In genomic region chr6:102563431-102563830, GRCm38 (mm10) we compare ENCODE assay signal across 8 mouse cellular contexts. TPM values are rescaled to one million over a fixed set of nuclear protein-coding genes. Genes with fewer than 3 reads are reported as not detected.
DNase-seq lines count a peak whose midpoint lies in the region; ATAC-seq lines count a peak whose summit lies in the region.

No protein-coding gene starts in this region.

- WGBS in kidney, embryonic 14.5 days: 8% methylated on average over 7 of the region's 7 CpGs
- 12% methylated on average over 7 of the region's 7 CpGs for WGBS in embryonic facial prominence, embryonic 11.5 days
- WGBS in hindbrain, embryonic 16.5 days: 4% methylated on average over 7 of the region's 7 CpGs
- WGBS in midbrain, embryonic 15.5 days: 5% methylated on average over 7 of the region's 7 CpGs

- H3K9me3 ChIP-seq in kidney, embryonic 14.5 days (ENCODE audit: control insufficient read depth, low read length): no peaks in the 10 kb centered on the region
- no peaks in the 10 kb centered on the region for H3K9me3 ChIP-seq in embryonic facial prominence, embryonic 11.5 days (replicated peaks; ENCODE audit: control insufficient read depth, low read length)
- no peaks in the 10 kb centered on the region for H3K9me3 ChIP-seq in hindbrain, embryonic 16.5 days (ENCODE audit: control insufficient read depth, low read length)
- H3K9me3 ChIP-seq in midbrain, embryonic 15.5 days: no peaks in the 10 kb centered on the region

- peak overlapping the region; percentile 55; the same call in 1 of the 2 replicates for H3K9ac ChIP-seq in kidney, embryonic 14.5 days (ENCODE audit: low read depth, low read length)
- peak overlapping the region; percentile 18; the same call in 1 of the 2 replicates for H3K9ac ChIP-seq in embryonic facial prominence, embryonic 11.5 days (replicated peaks; ENCODE audit: low read length)
- peak overlapping the region; percentile 60; the same call in 1 of the 2 replicates for H3K9ac ChIP-seq in hindbrain, embryonic 16.5 days (ENCODE audit: low read depth, low read length)
- peak overlapping the region; percentile 59 for H3K9ac ChIP-seq in midbrain, embryonic 15.5 days

- H3K27ac ChIP-seq in kidney, embryonic 14.5 days (ENCODE audit: low read depth, low read length): no peak overlapping the region
- no peak overlapping the region for H3K27ac ChIP-seq in embryonic facial prominence, embryonic 11.5 days (replicated peaks; ENCODE audit: low read depth, low read length)
- H3K27ac ChIP-seq in hindbrain, embryonic 16.5 days (ENCODE audit: low read depth, low read length): no peak overlapping the region
- H3K27ac ChIP-seq in midbrain, embryonic 15.5 days: 0 out of 2 replicates have a peak overlapping the region, but pooled peaks have one; percentile 69

- peaks cover 6% of the 10 kb centered on the region for H3K27me3 ChIP-seq in kidney, embryonic 14.5 days (ENCODE audit: control insufficient read depth, insufficient read depth, low read length)
- H3K27me3 ChIP-seq in embryonic facial prominence, embryonic 11.5 days (ENCODE audit: control insufficient read depth, insufficient read depth, low read length): peaks cover 2% of the 10 kb centered on the region; the same call in 1 of the 2 replicates
- no peaks in the 10 kb centered on the region for H3K27me3 ChIP-seq in hindbrain, embryonic 16.5 days (replicated peaks; ENCODE audit: control insufficient read depth, insufficient read depth, low read length)
- H3K27me3 ChIP-seq in midbrain, embryonic 15.5 days (replicated peaks): no peaks in the 10 kb centered on the region

- peak overlapping the region; percentile 84 for H3K4me2 ChIP-seq in kidney, embryonic 14.5 days (replicated peaks; ENCODE audit: low read depth, low read length)
- H3K4me2 ChIP-seq in embryonic facial prominence, embryonic 11.5 days (ENCODE audit: low read depth, low read length): peak overlapping the region; percentile 94
- H3K4me2 ChIP-seq in hindbrain, embryonic 16.5 days (ENCODE audit: low read length): peak overlapping the region; percentile 74
- peak overlapping the region; percentile 74 for H3K4me2 ChIP-seq in midbrain, embryonic 15.5 days

- no peaks in the 10 kb centered on the region for H3K36me3 ChIP-seq in kidney, embryonic 14.5 days (ENCODE audit: control insufficient read depth, insufficient read depth, low read length)
- no peaks in the 10 kb centered on the region for H3K36me3 ChIP-seq in embryonic facial prominence, embryonic 11.5 days (replicated peaks; ENCODE audit: control insufficient read depth, insufficient read depth, low read depth, low read length)
- H3K36me3 ChIP-seq in hindbrain, embryonic 16.5 days (ENCODE audit: control insufficient read depth, insufficient read depth, low read length): no peaks in the 10 kb centered on the region
- no peaks in the 10 kb centered on the region for H3K36me3 ChIP-seq in midbrain, embryonic 15.5 days (replicated peaks)

- no peaks in the 10 kb centered on the region for H3K4me1 ChIP-seq in kidney, embryonic 14.5 days (ENCODE audit: control insufficient read depth, insufficient read depth, low read length)
- H3K4me1 ChIP-seq in embryonic facial prominence, embryonic 11.5 days (ENCODE audit: control insufficient read depth, insufficient read depth, low read length): no peaks in the 10 kb centered on the region
- no peaks in the 10 kb centered on the region; the same call in 1 of the 2 replicates for H3K4me1 ChIP-seq in hindbrain, embryonic 16.5 days (ENCODE audit: control insufficient read depth, insufficient read depth, low read depth, low read length)
- H3K4me1 ChIP-seq in midbrain, embryonic 15.5 days: no peaks in the 10 kb centered on the region

- no peak for DNase-seq in kidney, adult 8-10 months
- DNase-seq in embryonic facial prominence, embryonic 11.5 days (ENCODE audit: low spot score): peak; percentile 7
- no peak for DNase-seq in frontal cortex, postnatal 36 days (ENCODE audit: low spot score in 2 of 2)
- no peak for DNase-seq in urinary bladder, postnatal 4 days (ENCODE audit: low spot score in 2 of 2)
- no peak for DNase-seq in MN1 (ENCODE audit: low spot score)

- ATAC-seq in kidney, embryonic 14.5 days (ENCODE audit: low FRiP score, low TSS enrichment): no peak
- no peak for ATAC-seq in embryonic facial prominence, embryonic 11.5 days (replicated peaks; ENCODE audit: insufficient number of reproducible peaks, low FRiP score, low TSS enrichment, low read depth)
- no peak for ATAC-seq in hindbrain, embryonic 16.5 days
- ATAC-seq in midbrain, embryonic 15.5 days (replicated peaks): no peak

- peak overlapping the region; percentile 53 for H3K4me3 ChIP-seq in kidney, embryonic 14.5 days (ENCODE audit: low read length)
- H3K4me3 ChIP-seq in embryonic facial prominence, embryonic 11.5 days (ENCODE audit: low read depth, low read length): peak overlapping the region; percentile 50
- H3K4me3 ChIP-seq in hindbrain, embryonic 16.5 days (ENCODE audit: low read length): peak overlapping the region; percentile 58
- peak overlapping the region; percentile 56 for H3K4me3 ChIP-seq in midbrain, embryonic 15.5 days

RNA-seq across cellular contexts. Expression of gene Cntn3, which starts 9.5 kb away (rescaled TPM):
- 1.2 and 2.7 TPM in 2 replicates for polyA plus RNA-seq in kidney, embryonic 14.5 days (2014; fragmentation: Nextera tagmentation; extraction: Ambion mirVana)
- polyA plus RNA-seq in embryonic facial prominence, embryonic 11.5 days (2014; fragmentation: Nextera tagmentation; extraction: Ambion mirVana): 0.76 and 1.0 TPM in 2 replicates
- 3.1 and 3.5 TPM in 2 replicates for polyA plus RNA-seq in hindbrain, embryonic 16.5 days (2015; fragmentation: Nextera tagmentation; extraction: Ambion mirVana)
- 3.8 TPM in 2 replicates for polyA plus RNA-seq in midbrain, embryonic 15.5 days (2015; fragmentation: Nextera tagmentation; extraction: Ambion mirVana)
